Mouse (Mus musculus) E14TG2a.4 (cell line): ENCODE data around the gene Piwil4.

Source experiments
- CTCF ChIP-seq: conservative IDR thresholded peaks from 2 replicates; pipeline ENCODE4 v1.5.1; 2014; ENCODE audit warnings: low read length
- NANOG ChIP-seq: IDR thresholded peaks from 2 replicates; pipeline ENCODE4 v1.6.1; 2014; ENCODE audit warnings: borderline replicate concordance, low read length, mixed read lengths
- POU5F1 ChIP-seq: IDR thresholded peaks from 2 replicates; pipeline ENCODE4 v1.6.1; 2014; ENCODE audit warnings: low read length, borderline replicate concordance

DNA sequence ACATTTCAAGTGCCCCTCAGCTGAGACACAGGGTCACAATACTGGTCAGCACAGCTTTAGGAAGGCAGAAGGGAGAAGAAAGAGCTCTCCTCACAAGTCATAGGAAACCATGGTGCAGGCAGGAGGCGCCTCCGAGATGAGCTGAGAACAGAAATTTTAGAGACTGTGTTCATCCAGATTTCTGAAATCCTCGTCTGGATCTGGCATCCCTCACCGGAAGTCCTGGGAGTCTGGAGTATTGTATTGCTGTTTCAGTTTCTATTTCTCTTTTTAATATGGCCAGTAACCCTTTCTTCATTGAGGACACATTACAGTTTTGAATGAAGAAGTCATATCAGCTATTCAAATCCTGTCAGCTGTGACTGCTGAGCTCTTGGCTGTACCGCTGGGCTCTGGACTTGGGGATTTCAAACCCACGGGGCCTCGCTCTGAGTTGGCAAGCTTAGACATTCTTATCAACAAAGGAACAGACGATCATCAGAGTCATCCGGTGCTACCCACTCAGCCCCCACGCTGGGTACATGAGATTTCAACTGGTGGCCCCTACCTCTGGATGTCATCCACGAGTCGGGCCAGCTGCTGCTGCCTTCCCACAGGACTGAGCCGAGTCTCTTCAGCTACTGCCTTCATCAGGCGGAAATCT, 22.7 kb downstream of the Piwil4 start:
- no peak for TF ChIP-seq CTCF
- TF ChIP-seq POU5F1, result no peak
- no peak for TF ChIP-seq NANOG
